Mouse (Mus musculus) left cerebral cortex, postnatal 25 days (tissue): ENCODE measurements around the gene Ndufv1. TPM values are rescaled to one million over a fixed set of nuclear protein-coding genes. Genes with fewer than 3 reads are reported as not detected.
"Not testable (repeated sequence)": the region's sequence is repeated elsewhere in the genome, so short reads cannot be mapped to it uniquely, and the experiment has no call there.

ENCODE experiments used
- DNase-seq, 2 experiments: peaks; one replicate each; pipeline ENCODE4 v3.0.0; 2022; ENCODE audit warnings: low spot score in 2 of 2, mixed read lengths in 1 of 2
- intact Hi-C: fragments of 180-260 bp; cut with DNase I; formaldehyde crosslinking; loops from one replicate; pipeline ENCODE4 v1.15.1; 2025
- total RNA-seq, 2 experiments: library from RNA; stranded (reverse); gene quantifications; 2 replicates each; pipeline ENCODE4 v1.2.3; 2021

The Ndufv1 gene
- total RNA-seq, 2 experiments from 2014 or later = 221 to 241 TPM

DNA sequence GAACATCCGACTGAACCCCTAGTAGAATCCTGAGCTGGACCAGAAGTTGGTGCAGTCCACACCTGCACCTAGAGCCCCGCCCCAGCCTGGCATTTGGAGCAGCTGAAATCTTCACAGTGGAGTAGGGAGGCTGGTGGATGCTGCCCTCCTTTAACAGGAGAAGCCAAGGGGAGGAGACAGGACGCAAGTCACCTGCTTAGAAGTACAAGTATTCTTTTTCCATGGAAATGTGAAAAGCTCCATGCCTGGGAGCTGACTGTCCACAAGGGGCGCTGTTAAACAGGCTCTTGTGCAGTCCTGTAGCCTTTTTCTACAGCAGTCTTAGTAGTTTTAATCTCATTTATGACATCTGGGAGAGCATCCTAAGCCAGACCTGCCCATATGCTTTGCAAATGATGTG is 23.9 kb downstream of the Ndufv1 start:
- intact Hi-C loops = no loop called here
- DNase-seq = no peak

DNA sequence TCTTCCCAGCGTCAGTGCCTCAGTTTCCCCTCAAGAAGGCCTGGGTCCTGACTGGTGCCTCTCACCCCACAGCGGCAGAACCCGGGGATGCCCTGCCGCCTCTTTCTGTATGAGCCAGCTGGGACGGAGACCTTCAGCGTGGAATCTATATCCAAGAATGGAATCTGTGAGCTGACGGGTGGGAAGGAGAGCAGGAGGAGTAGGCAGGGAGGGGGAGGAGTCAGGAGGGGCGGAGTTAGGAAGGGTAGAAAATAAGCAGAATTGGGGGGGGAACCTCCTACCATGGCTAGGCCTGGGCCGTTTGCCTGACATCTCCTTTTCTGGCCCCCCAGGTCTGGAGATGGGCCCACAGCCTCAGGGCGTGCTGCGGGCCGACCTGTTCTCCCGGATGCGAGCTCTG is 24.5 kb downstream of the Ndufv1 start:
- DNase-seq = no peak
- intact Hi-C loops = no loop called here

DNA sequence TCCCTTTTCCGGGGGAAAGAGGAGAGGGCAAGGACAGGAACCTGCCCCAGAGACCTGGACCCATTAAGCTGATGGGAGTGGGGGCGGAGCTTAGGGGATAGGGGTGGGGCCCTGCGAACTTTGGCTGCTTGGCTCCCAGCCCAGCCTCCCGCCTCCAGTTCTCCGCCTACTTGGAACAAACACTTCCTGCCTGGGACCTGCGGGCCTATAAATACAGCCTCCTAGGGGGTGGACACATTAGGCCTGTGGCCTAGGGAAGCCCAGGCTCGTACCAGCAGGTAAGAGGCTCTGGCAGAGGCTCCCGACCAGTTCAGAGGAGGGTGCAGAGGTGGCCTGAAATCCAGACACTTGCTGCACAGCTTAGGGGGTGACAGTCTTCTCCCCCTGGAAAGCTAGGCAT is 26.3 kb downstream of the Ndufv1 start, which contains the start of gene Acy3:
Acy3 (plus strand) TSS at position 237 of the 400 bp plus-strand sequence.
- intact Hi-C loops = no loop called here
- DNase-seq = peak; percentile 45 to 61

DNA sequence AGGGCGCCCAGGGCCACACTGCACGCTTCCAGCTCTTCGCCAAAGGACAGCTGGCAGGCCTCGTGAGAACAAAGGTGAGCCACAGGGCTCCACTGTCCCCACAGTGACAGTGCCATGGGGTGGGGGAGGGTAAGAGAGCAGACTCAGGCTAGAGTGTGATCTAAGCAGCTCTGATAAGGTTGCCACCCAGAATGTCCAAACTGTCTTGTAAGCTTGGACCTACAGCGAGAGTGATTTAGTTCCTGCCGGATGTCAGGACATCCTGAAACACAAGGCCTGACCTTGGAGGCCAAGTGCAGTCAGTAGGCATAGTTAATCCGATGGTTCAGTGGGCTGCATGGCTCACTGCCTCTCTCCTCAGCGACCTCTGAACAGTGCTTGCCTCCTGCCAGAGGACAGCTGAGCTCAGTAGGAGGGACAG is 27.3 kb downstream of the Ndufv1 start:
- intact Hi-C loops = no loop called here
- no peak for DNase-seq

DNA sequence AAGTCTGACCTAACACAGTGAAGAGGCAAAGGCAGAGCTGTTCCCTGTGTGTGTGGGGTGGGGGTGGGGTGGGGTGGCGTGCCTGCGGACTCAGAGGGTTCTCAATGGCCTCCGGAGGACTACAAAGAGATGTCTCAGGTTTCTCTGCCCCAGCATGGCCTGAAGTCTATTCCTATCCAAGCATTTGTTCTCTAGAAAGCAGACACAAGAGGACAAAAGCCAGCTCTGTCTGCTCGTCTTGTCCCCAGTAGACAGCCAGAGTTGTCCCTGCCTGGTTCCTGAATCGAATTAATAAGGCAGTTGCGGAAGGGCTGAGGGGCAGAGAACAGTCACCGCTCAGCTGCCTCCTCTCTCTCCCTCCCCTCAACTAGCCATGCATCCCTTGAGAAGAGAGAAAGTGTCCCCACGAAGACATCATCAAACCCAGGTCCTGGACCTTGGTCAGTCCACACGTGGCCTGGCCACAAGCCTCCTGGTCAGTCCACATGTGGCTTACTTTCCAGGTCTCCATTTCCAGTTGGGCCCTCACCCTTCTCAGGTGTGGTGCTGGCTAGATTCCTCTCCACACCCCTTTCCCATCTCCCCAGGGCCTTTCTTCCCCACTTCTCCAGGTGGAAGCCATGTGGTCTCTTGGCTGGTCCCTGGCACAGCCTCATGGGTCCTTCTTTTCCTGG is 28.9 kb downstream of the Ndufv1 start:
- no peak for DNase-seq

DNA sequence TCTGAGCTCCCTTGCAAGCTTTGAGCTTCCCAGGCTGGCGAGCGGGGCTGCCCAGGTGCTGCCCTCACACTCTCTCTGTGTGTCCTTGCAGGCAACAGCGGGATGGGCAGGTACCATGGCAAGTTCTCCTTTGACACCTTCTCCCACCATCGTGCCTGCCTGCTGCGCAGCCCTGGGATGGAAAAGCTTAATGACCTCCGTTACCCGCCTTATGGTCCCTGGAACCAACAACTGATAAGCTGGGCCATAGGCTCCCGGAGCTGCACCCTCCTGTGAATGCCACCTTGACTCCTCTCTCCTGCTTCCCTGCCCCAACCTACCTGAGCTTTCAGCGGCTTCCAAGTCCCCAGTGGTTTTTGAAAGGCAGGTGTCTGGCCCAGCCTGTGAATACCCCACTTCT is 31.7 kb downstream of the Ndufv1 start:
- DNase-seq = no peak
- intact Hi-C loops = loop anchor here (1.0 kb wide), 1 partner anchor 35 kb away; no protein-coding TSS in a partner anchor

More for the DNA sequence above, 28.9 kb downstream of the Ndufv1 start:
- intact Hi-C loops = no loop called here

DNA sequence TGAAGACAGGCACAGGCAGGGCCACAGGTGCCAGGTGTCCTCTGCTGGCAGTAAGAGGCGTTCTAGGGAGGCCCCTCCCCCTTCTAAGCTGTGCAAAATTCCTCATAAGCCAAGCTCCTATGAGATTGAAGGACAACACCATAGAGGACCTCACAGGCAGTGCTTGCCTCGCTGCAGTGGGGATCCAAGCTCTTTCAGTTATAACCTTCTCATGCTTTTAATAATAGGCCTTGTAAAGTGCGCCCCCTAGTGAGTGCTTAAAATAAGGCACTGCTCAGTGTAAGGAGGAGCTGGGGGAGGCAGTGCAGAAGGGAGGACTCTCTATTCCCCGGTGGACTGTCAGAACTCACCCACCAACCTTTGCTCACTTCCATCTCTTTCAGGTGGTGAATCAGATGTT is 32.3 kb downstream of the Ndufv1 start:
- peak; percentile 80 to 87 for DNase-seq
- intact Hi-C loops = loop anchor here (1.0 kb wide), 1 partner anchor 34 kb away; no protein-coding TSS in a partner anchor

DNA sequence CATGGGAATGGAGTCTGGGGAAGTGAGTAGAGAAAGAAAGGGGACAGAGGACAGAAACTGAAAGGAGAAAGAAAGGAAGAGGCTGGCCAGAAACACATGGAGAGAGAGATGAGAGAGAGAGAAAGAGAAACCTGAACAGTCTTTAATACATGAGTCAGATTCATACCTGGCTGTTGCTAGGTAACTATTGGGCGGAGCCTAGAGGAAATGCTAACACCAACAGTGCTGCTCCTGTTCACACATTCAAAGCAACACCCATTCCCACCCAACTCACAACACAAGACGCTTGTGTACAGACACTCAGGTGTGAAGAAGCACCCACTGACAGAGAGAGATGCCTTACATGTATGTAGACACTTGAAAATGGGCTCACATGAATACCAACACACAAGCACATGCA is 36.7 kb downstream of the Ndufv1 start:
- DNase-seq = no peak
- intact Hi-C loops = no loop called here

DNA sequence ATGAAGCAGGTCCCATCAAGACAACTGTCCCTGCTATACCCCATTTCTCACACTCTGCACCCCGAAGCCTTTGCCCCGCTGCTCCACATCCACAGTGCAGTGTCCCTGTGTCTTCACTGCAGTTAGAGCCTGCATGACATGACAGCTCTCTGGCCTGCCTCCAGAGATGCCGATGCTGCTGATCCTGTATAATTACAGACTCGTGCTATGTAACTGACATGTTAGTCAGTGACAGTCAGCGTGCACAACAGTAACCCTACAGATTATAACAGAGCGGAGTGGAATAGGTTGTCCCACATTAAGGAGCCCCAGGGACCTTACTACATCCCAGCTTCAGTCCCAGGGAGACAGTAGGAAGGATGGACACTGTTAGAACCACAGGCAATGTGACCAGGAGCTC is 38.0 kb downstream of the Ndufv1 start:
- DNase-seq, intact Hi-C loops: not testable (repeated sequence)

DNA sequence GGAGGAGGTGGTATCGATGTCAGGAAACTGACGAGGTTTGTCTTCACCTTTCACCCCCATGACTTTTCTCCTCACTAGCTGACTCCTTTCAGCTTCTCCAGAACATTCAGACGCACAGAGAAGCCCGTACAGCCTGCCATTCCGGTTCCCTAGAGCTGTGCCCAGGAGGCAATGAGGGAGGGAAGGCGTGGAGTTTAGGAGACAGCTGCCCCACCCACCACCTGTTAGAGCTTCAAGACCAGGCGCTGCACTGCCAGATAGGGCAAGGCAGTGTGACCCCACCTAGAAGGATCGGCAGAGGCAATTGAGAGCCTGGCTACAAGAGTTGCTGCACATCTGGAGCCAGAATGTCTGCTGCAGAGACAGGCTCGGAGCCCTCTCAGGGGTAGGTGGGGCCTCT is 40.4 kb downstream of the Ndufv1 start, which contains the start of gene Aldh3b2:
Aldh3b2 (plus strand) TSS at position 100 of the 400 bp plus-strand sequence.
- intact Hi-C loops = no loop called here

DNA sequence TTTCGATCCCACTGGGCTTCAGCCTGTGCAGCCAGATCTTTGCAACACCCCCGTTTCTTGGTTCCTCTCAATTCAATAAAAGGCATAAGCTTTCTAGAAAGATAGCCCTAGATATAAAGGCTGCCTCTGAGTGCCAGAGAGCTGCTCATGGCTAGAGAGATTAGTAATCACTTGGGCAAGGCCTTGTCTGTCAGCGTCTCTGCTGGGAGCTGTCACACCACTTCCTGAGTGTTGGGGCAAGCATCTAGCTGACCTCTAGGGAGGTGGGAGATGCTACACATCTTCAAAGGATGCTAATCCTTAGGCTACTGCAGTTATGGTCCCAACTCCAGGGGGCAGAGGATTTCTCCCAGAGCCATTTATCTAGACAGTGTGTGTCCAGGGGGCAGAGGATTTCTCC is 45.3 kb downstream of the Ndufv1 start:
- intact Hi-C loops = no loop called here
- no peak for DNase-seq

More for the DNA sequence above, 40.4 kb downstream of the Ndufv1 start, which contains the start of gene Aldh3b2:
- DNase-seq = no peak

DNA sequence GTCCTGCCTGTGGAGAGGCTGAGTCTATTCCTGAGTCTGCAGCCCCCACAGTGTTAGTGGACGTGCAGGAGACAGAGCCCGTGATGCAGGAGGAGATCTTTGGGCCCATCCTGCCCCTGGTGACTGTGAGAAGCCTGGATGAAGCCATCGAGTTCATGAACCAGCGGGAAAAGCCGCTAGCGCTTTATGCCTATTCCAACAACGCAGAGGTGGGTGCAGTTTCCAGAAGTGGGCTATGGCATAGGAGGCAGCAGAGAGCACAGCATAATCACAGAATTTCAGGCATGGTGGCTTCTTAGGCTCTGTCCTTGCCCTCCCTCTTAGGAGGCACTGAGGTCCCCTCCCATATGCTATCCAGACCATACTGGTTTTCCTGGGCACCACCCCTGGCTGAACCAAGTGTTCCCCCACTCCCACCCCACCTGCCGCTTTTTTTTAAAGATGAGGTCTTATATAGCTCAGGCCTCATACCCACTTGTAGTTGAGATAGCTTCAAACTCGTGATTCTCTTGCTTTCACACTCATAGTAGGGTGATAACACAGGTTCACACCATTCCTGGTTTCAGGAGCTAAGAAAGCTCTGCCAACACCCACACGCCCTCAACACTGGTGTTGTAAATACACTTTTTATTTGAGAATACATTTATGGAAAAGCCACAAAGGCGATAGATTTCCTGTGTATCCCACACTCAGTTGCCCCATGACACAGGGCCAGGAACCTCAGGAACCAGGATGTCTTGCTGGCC is 46.1 kb downstream of the Ndufv1 start:
- DNase-seq = peak in 1 of 2 experiments; percentile 49

DNA sequence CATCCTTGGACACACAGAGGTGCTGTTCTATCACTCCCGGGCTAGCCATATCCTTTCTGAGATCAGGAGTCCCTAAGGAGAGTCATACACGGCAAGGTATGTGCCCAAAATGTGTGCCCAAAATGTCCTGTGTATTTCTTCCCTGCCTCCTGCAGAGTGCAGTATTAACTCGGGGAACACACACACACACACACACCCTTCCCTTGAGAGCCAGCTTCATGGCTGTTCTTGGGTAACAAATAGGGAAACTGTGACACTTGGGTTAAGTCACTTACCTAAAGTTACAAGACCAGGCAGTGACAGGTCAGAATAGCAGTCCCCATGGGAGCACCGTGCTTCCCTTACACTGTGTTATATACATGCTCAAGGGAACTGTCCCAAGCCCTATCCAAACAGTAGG is 48.6 kb downstream of the Ndufv1 start:
- no peak for DNase-seq
- intact Hi-C loops = no loop called here

More for the DNA sequence above, 46.1 kb downstream of the Ndufv1 start:
- intact Hi-C loops = no loop called here

DNA sequence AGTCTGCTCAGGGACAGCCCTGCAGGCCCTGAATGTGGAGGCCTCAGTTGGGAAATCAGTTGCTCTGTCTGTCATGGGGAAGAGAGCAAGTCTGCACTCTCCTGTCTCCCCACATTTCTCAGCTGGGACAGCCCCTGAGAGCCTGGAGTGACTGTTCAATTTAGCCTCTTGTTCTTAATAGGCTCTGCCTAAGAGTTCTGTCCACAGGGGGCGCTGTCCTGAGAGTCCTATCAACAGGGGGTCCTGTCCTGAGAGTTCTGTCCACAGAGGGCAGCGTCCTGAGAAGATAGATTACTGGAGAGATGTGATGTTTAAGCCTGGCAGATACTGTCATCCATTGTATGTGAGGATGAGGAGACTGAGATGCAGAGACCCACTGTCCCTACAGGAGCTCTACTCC is 50.1 kb downstream of the Ndufv1 start:
- no peak for DNase-seq
- intact Hi-C loops = no loop called here

DNA sequence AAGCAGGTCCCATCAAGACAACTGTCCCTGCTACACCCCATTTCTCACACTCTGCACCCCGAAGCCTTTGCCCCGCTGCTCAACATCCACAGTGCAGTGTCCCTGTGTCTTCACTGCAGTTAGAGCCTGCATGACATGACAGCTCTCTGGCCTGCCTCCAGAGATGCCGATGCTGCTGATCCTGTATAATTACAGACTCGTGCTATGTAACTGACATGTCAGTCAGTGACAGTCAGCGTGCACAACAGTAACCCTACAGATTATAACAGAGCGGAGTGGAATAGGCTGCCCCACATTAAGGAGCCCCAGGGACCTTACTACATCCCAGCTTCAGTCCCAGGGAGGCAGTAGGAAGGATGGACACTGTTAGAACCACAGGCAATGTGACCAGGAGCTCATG is 50.8 kb downstream of the Ndufv1 start:
- DNase-seq, intact Hi-C loops: not testable (repeated sequence)

DNA sequence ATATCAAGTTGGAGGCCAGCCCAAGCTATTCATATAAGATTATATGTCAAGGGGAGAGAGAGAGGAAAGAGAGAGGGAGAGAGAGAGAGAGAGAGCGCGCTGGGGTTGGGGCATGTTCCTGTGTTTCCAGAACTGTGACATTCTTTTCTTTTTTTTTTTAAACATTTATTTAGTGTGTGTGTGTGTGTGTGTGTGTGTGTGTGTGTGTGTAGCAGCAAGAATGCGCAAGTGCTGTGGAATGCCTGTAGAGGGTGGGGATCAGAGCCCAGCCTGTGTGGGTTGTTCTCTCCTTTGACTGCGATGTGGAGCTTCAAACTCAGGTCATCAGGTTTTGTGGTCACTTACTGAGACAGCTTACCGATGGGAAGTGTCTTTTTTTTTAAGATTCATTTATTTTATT is 52.4 kb downstream of the Ndufv1 start:
- no peak for DNase-seq
- intact Hi-C loops = no loop called here

DNA sequence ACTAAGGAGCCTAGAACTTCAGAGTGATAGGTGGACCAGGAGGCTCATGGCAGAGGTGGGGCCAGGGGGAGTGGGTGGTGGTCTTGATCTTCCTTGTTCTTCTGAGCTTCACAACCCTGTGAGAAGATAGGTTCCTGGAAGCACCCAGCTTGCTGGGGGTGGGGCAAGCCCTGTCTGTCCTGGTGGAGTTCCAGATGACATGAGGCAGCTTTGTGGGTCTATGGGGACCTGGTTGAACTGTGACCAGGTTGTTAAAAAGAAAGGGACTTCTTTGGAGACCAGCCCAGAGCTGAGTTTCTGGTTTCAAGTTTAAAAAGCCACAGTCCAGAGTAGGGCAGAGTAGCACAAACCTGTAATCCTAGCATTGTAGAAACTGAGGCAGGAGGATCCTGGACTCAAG is 53.6 kb downstream of the Ndufv1 start:
- intact Hi-C loops = no loop called here
- DNase-seq = no peak

DNA sequence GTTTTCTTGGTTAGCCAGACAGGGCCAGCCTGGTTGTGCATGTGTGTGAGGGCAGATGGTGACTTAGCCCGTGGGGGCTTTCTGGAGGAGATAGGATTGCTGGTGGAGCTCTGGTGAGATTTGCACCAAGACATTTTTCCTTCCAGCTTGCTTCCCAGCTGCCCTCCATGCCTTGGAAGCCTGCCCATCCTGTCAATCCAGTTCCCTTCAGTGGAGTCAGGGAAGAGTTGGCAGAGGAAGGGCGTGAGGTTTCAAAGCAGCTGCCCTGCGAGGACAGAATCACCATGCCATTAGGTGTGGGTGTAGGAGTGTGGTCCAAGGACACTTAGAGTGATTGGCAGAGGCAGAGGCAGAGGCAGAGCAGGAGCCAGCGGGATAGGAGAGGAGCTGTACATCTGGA is 54.1 kb downstream of the Ndufv1 start, which contains the start of gene Aldh3b3:
Aldh3b3 (plus strand) TSS at position 176 of the 400 bp plus-strand sequence.
- intact Hi-C loops = no loop called here
- DNase-seq = no peak
